Mouse (Mus musculus) heart, adult 2 months (tissue): ENCODE results near the gene Rasgef1b. TPM values are rescaled to one million over a fixed set of nuclear protein-coding genes. Genes with fewer than 3 reads are reported as not detected.

Source experiments
- DNase-seq, 2 experiments: peaks; one replicate each; pipeline ENCODE4 v3.0.0; 2021
- H3K27ac ChIP-seq: fragments of 200-600 bp; 2 replicates; pipeline ENCODE4 v1.8.1; 2022
- H3K27me3 ChIP-seq: fragments of 200-500 bp; 2 replicates; pipeline ENCODE4 v1.6.1; 2012; ENCODE audit warnings: mild to moderate bottlenecking, low read length, inconsistent platforms, mixed read lengths; ENCODE audit not compliant: control insufficient read depth, insufficient read depth
- H3K36me3 ChIP-seq: fragments of 200-500 bp; 2 replicates; pipeline ENCODE4 v1.6.1; 2012; ENCODE audit warnings: low read length, inconsistent platforms; ENCODE audit not compliant: control insufficient read depth, insufficient read depth
- H3K4me1 ChIP-seq: fragments of 200-500 bp; 2 replicates; pipeline ENCODE4 v1.6.1; 2011; ENCODE audit warnings: low read length; ENCODE audit not compliant: control insufficient read depth, insufficient read depth
- H3K4me3 ChIP-seq: fragments of 200-600 bp; 2 replicates; pipeline ENCODE4 v1.8.1; 2022
- H3K79me2 ChIP-seq: fragments of 200-500 bp; replicated peaks from 2 replicates; pipeline ENCODE4 v1.6.1; 2012; ENCODE audit warnings: mild to moderate bottlenecking, inconsistent platforms, low read length, moderate library complexity, mixed read lengths; ENCODE audit not compliant: control insufficient read depth, insufficient read depth
- H3K9ac ChIP-seq: fragments of 200-500 bp; 2 replicates; pipeline ENCODE4 v1.6.1; 2012; ENCODE audit warnings: low read depth, mild to moderate bottlenecking, control low read depth, inconsistent platforms, low read length, mixed read lengths
- CTCF ChIP-seq: fragments of 200-600 bp; IDR thresholded peaks from 2 replicates; pipeline ENCODE4 v1.8.1; 2022; ENCODE audit warnings: antibody characterized with exemption, mild to moderate bottlenecking, moderate library complexity
- EP300 ChIP-seq: fragments of 200-500 bp; IDR thresholded peaks from 2 replicates; pipeline ENCODE4 v1.6.1; 2011; ENCODE audit warnings: low read depth, low read length, control low read depth; ENCODE audit not compliant: insufficient read depth
- POLR2A ChIP-seq: fragments of 200-500 bp; IDR thresholded peaks from 2 replicates; pipeline ENCODE4 v1.6.1; 2011; ENCODE audit warnings: mild to moderate bottlenecking, low read depth, low read length, control low read depth; ENCODE audit not compliant: insufficient read depth
- WGBS: fragments of 180-500 bp; shearing (Covaris S2); methylation state at CpG from one replicate; pipeline ENCODE4 v1.1.7; 2018; 5-methylcytosine and 5-hydroxymethylcytosine counted together
- intact Hi-C: fragments of 180-260 bp; cut with DNase I; formaldehyde crosslinking; loops from one replicate; pipeline ENCODE4 v1.15.1; 2025
- polyA plus RNA-seq: library from polyadenylated mRNA; depleted of rRNA; stranded (reverse); fragments of >200 nt; gene quantifications from 2 replicates; pipeline ENCODE4 v1.2.3, GENCODE M21; 2012
- total RNA-seq, 2 experiments: library from RNA; stranded (reverse); gene quantifications; 2 replicates each; pipeline ENCODE4 v1.2.3; 2021

The Rasgef1b gene
- total and polyA plus RNA-seq, 3 experiments = 4.3 to 17.7 (median 9.3) TPM

GRCm38 (mm10) chr5:99248501-99248900 lies 480.4 kb downstream of the Rasgef1b start:
- Histone ChIP-seq H3K27me3 (no peaks in the 10 kb centered on the region), H3K36me3 (no peaks in the 10 kb centered on the region), H3K27ac (0 out of 2 replicates have a peak overlapping the region, but pooled peaks have one; percentile 27), H3K4me3 (no peak overlapping the region), H3K79me2 (0 out of 2 replicates have a peak, but pooled peaks cover 1% of the 10 kb centered on the region), H3K4me1 (peaks cover 1% of the 10 kb centered on the region), H3K9ac (no peak overlapping the region)
- DNase-seq = peak; percentile 91 to 98
- no peak for TF ChIP-seq POLR2A
- peak; percentile 100; the same call in 1 of the 2 replicates for TF ChIP-seq CTCF
- peak; percentile 92 for TF ChIP-seq EP300
- intact Hi-C loops = loop anchor here (1.0 to 2.0 kb wide), 2 partner anchors 46 to 330 kb away; no protein-coding TSS in a partner anchor
- WGBS = 1% methylated on average over 7 of the region's 7 CpGs

- Histone ChIP-seq H3K4me3 (no peak overlapping the region), H3K9ac (no peak overlapping the region), H3K36me3 (no peaks in the 10 kb centered on the region), H3K27ac (no peak overlapping the region), H3K4me1 (peaks cover 1% of the 10 kb centered on the region), H3K79me2 (0 out of 2 replicates have a peak, but pooled peaks cover 1% of the 10 kb centered on the region), H3K27me3 (no peaks in the 10 kb centered on the region)
- no peak for TF ChIP-seq EP300
- no peak for TF ChIP-seq CTCF
- TF ChIP-seq POLR2A = no peak
- DNase-seq = no peak
- 82% methylated on average over 6 of the region's 6 CpGs for WGBS
- intact Hi-C loops = loop anchor here (1.0 to 2.0 kb wide), 2 partner anchors 45 to 330 kb away; no protein-coding TSS in a partner anchor
Measured at GRCm38 (mm10) chr5:99247915-99248314, 480.9 kb downstream of the Rasgef1b start.

GRCm38 (mm10) chr5:99247441-99247840 lies 481.4 kb downstream of the Rasgef1b start:
- Histone ChIP-seq H3K36me3 (peaks cover 4% of the 10 kb centered on the region), H3K9ac (no peak overlapping the region), H3K27ac (no peak overlapping the region), H3K4me3 (no peak overlapping the region), H3K79me2 (0 out of 2 replicates have a peak, but pooled peaks cover 1% of the 10 kb centered on the region), H3K4me1 (peaks cover 1% of the 10 kb centered on the region), H3K27me3 (no peaks in the 10 kb centered on the region)
- DNase-seq = no peak
- intact Hi-C loops = no loop called here
- WGBS = 59% methylated on average over 7 of the region's 7 CpGs
- TF ChIP-seq EP300 (no peak), POLR2A (no peak), CTCF (no peak)

GRCm38 (mm10) chr5:99246972-99247371 lies 481.9 kb downstream of the Rasgef1b start:
- H3K36me3 ChIP-seq = peaks cover 7% of the 10 kb centered on the region
- intact Hi-C loops = no loop called here
- peaks cover 1% of the 10 kb centered on the region for H3K4me1 ChIP-seq
- H3K4me3 ChIP-seq = no peak overlapping the region
- H3K79me2 ChIP-seq = 0 out of 2 replicates have a peak, but pooled peaks cover 1% of the 10 kb centered on the region
- H3K9ac ChIP-seq = no peak overlapping the region
- no peak overlapping the region for H3K27ac ChIP-seq
- DNase-seq = no peak
- TF ChIP-seq CTCF (no peak), EP300 (no peak), POLR2A (no peak)
- WGBS = 74% methylated on average over 6 of the region's 6 CpGs
- H3K27me3 ChIP-seq = no peaks in the 10 kb centered on the region

GRCm38 (mm10) chr5:99241988-99242740 lies 486.7 kb downstream of the Rasgef1b start:
- intact Hi-C loops = no loop called here
- TF ChIP-seq EP300 (no peak), CTCF (no peak), POLR2A (no peak)
- Histone ChIP-seq H3K27ac (no peak overlapping the region), H3K4me3 (no peak overlapping the region), H3K79me2 (no peaks in the 10 kb centered on the region), H3K27me3 (no peaks in the 10 kb centered on the region), H3K36me3 (peaks cover 15% of the 10 kb centered on the region), H3K9ac (no peak overlapping the region), H3K4me1 (peaks cover 2% of the 10 kb centered on the region; the same call in 1 of the 2 replicates)
- DNase-seq = no peak
- WGBS = 62% methylated on average over 11 of the region's 11 CpGs

- no peak overlapping the region for H3K9ac ChIP-seq
- H3K27me3 ChIP-seq = no peaks in the 10 kb centered on the region
- 86% methylated on average over 6 of the region's 6 CpGs for WGBS
- H3K79me2 ChIP-seq = no peaks in the 10 kb centered on the region
- peaks cover 15% of the 10 kb centered on the region for H3K36me3 ChIP-seq
- peaks cover 2% of the 10 kb centered on the region; the same call in 1 of the 2 replicates for H3K4me1 ChIP-seq
- intact Hi-C loops = no loop called here
- no peak overlapping the region; the same call in 1 of the 2 replicates for H3K27ac ChIP-seq
- DNase-seq = no peak
- no peak overlapping the region for H3K4me3 ChIP-seq
- TF ChIP-seq EP300 (no peak), POLR2A (no peak), CTCF (no peak)
Measured at GRCm38 (mm10) chr5:99240501-99240900, 488.4 kb downstream of the Rasgef1b start.
